Mouse (Mus musculus) heart, embryonic 11.5 days (tissue): ENCODE measurements at regions not wholly inside any gene's neighbourhood (a gene's known extent, or its start where the extent isn't known, plus 50 kb on each side); places are given as distances from the start of the nearest gene placed in this dataset.

Experiments used
- ATAC-seq: fragments of 200-750 bp; cut with Nextera tagmentation; replicated peaks from 2 replicates; pipeline ENCODE4 v1.8.0; 2017; ENCODE audit warnings: moderate library complexity; ENCODE audit not compliant: insufficient number of reproducible peaks, low FRiP score, low TSS enrichment
- H3K27ac ChIP-seq: fragments of 300-500 bp; sonication (generic); 2 replicates; pipeline ENCODE4 v1.5.1; 2014; ENCODE audit warnings: mild to moderate bottlenecking, low read depth, low read length
- H3K27me3 ChIP-seq: fragments of 300-500 bp; sonication (generic); 2 replicates; pipeline ENCODE4 v1.6.1; 2014; ENCODE audit warnings: mild to moderate bottlenecking, low read length, mixed read lengths; ENCODE audit not compliant: control insufficient read depth, insufficient read depth
- H3K36me3 ChIP-seq: fragments of 300-500 bp; sonication (generic); 2 replicates; pipeline ENCODE4 v1.6.1; 2014; ENCODE audit warnings: mild to moderate bottlenecking, low read length, moderate library complexity, mixed read lengths; ENCODE audit not compliant: control insufficient read depth, insufficient read depth
- H3K4me1 ChIP-seq: fragments of 300-500 bp; sonication (generic); 2 replicates; pipeline ENCODE4 v1.6.1; 2014; ENCODE audit warnings: low read length; ENCODE audit not compliant: control insufficient read depth, insufficient read depth
- H3K4me2 ChIP-seq: fragments of 300-500 bp; sonication (generic); 2 replicates; pipeline ENCODE4 v1.6.1; 2014; ENCODE audit warnings: mild to moderate bottlenecking, moderate library complexity
- H3K4me3 ChIP-seq: fragments of 300-500 bp; sonication (generic); 2 replicates; pipeline ENCODE4 v1.5.1; 2014; ENCODE audit warnings: low read depth, low read length
- H3K9ac ChIP-seq: fragments of 300-500 bp; sonication (generic); 2 replicates; pipeline ENCODE4 v1.6.1; 2014; ENCODE audit warnings: mild to moderate bottlenecking, low read depth, low read length, moderate library complexity
- H3K9me3 ChIP-seq: fragments of 300-500 bp; sonication (generic); replicated peaks from 2 replicates; pipeline ENCODE4 v1.6.1; 2016; ENCODE audit warnings: low read length; ENCODE audit not compliant: control insufficient read depth
- WGBS: fragments of 180-500 bp; shearing (Covaris S2); extraction: QIAGEN DNeasy Blood & Tissue Kit; methylation state at CpG from one replicate; pipeline ENCODE4 v1.1.7; 2014; ENCODE audit not compliant: insufficient replicate concordance; 5-methylcytosine and 5-hydroxymethylcytosine counted together

- H3K4me3 ChIP-seq, result no peak overlapping the region
- H3K27ac ChIP-seq, result no peak overlapping the region
- no peaks in the 10 kb centered on the region for H3K27me3 ChIP-seq
- 83% methylated on average over 5 of the region's 5 CpGs for WGBS
- no peaks in the 10 kb centered on the region for H3K4me1 ChIP-seq
- H3K36me3 ChIP-seq, result no peaks in the 10 kb centered on the region
- H3K9me3 ChIP-seq, result no peaks in the 10 kb centered on the region
- no peak for ATAC-seq
- H3K9ac ChIP-seq, result no peak overlapping the region
- no peak overlapping the region for H3K4me2 ChIP-seq
These were observed 82.7 kb upstream of the Trpm1 start for GRCm38 (mm10) chr7:64070930-64071329.

- WGBS, result 80% methylated on average over 23 of the region's 23 CpGs
- Histone ChIP-seq H3K27me3 (no peaks in the 10 kb centered on the region), H3K4me1 (no peaks in the 10 kb centered on the region), H3K9me3 (no peaks in the 10 kb centered on the region), H3K27ac (no peak overlapping the region), H3K36me3 (no peaks in the 10 kb centered on the region), H3K4me2 (no peak overlapping the region), H3K4me3 (no peak overlapping the region), H3K9ac (no peak overlapping the region)
- ATAC-seq, result no peak
These were observed 87.9 kb upstream of the Trpm1 start for GRCm38 (mm10) chr7:64065529-64066247.

- Histone ChIP-seq H3K9ac (no peak overlapping the region), H3K27ac (no peak overlapping the region), H3K9me3 (no peaks in the 10 kb centered on the region), H3K36me3 (no peaks in the 10 kb centered on the region), H3K4me2 (no peak overlapping the region), H3K4me1 (no peaks in the 10 kb centered on the region), H3K27me3 (no peaks in the 10 kb centered on the region), H3K4me3 (no peak overlapping the region)
- 67% methylated on average over 7 of the region's 7 CpGs for WGBS
- peak; percentile 57; the same call in 1 of the 2 replicates for ATAC-seq
These were observed 89.0 kb upstream of the Trpm1 start for GRCm38 (mm10) chr7:64064460-64065241.

DNA sequence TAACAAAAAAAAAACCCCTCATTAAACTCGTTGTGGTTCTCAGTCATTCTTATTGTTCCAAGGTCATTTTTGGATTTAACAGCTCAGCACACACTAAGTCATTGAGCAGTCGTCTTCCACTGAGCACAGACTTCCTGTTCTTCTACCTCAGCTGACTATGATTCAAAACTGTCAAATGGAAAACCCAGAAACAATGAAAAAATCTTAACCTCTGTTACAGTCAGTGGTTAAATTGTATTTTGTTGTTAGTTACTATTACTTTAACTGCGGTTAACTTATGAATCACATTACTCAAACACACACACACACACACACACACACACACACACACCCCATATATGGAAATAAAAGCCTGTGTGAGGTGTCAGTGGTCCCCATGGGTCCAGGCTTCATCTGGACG is 92.5 kb upstream of the Trpm1 start:
- no peaks in the 10 kb centered on the region for H3K36me3 ChIP-seq
- peaks cover 8% of the 10 kb centered on the region for H3K4me1 ChIP-seq
- 71% methylated on average over 4 of the region's 4 CpGs for WGBS

GRCm38 (mm10) chr7:64060582-64060981 is 93.1 kb upstream of the Trpm1 start:
- whole genome bisulfite sequencing, result 92% methylated on average over 1 of the region's 1 CpGs
- Histone ChIP-seq H3K9ac (no peak overlapping the region), H3K27ac (no peak overlapping the region), H3K4me3 (no peak overlapping the region), H3K4me2 (no peak overlapping the region), H3K4me1 (peaks cover 8% of the 10 kb centered on the region), H3K9me3 (no peaks in the 10 kb centered on the region), H3K36me3 (no peaks in the 10 kb centered on the region), H3K27me3 (no peaks in the 10 kb centered on the region)
- ATAC-seq, result no peak

More for the DNA sequence above, 92.5 kb upstream of the Trpm1 start:
- no peak for ATAC-seq
- no peak overlapping the region for H3K4me2 ChIP-seq
- no peak overlapping the region for H3K27ac ChIP-seq
- no peaks in the 10 kb centered on the region for H3K27me3 ChIP-seq
- H3K9me3 ChIP-seq, result no peaks in the 10 kb centered on the region
- no peak overlapping the region for H3K4me3 ChIP-seq
- H3K9ac ChIP-seq, result no peak overlapping the region

DNA sequence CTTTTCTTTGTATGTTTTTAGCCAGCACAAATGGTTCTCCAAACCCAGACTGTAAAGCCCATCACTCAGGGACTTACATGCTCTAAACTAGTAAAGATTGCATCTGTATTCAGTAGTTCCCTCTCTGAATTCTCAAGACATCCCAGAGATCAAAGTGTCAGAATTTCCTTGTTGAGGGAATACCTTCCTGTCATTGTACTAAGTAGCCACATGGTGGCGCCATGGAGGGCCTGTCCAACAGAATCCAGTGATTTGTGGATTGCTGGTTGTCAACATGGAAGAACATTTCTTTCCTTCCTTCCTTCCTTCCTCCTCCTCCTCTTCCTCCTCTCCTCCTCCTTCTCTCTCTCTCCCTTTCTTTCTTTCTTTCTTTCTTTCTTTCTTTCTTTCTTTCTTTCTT is 93.6 kb upstream of the Trpm1 start:
- Histone ChIP-seq H3K9me3 (no peaks in the 10 kb centered on the region), H3K4me3 (no peak overlapping the region), H3K27ac (no peak overlapping the region), H3K27me3 (no peaks in the 10 kb centered on the region), H3K4me2 (no peak overlapping the region), H3K9ac (no peak overlapping the region), H3K36me3 (no peaks in the 10 kb centered on the region), H3K4me1 (peaks cover 8% of the 10 kb centered on the region)
- ATAC-seq, result no peak
- 0% methylated on average over 1 of the region's 1 CpGs for WGBS

GRCm38 (mm10) chr7:64058282-64058872 is 95.3 kb upstream of the Trpm1 start:
- H3K36me3 ChIP-seq, result no peaks in the 10 kb centered on the region
- H3K4me1 ChIP-seq, result peaks cover 8% of the 10 kb centered on the region
- WGBS, result 15% methylated on average over 4 of the region's 4 CpGs
- H3K27ac ChIP-seq, result peak overlapping the region; percentile 91
- H3K4me2 ChIP-seq, result no peak overlapping the region; the same call in 1 of the 2 replicates
- ATAC-seq, result peak; percentile 60
- peak overlapping the region; percentile 48; the same call in 1 of the 2 replicates for H3K9ac ChIP-seq
- H3K4me3 ChIP-seq, result no peak overlapping the region
- no peaks in the 10 kb centered on the region for H3K9me3 ChIP-seq
- no peaks in the 10 kb centered on the region for H3K27me3 ChIP-seq

DNA sequence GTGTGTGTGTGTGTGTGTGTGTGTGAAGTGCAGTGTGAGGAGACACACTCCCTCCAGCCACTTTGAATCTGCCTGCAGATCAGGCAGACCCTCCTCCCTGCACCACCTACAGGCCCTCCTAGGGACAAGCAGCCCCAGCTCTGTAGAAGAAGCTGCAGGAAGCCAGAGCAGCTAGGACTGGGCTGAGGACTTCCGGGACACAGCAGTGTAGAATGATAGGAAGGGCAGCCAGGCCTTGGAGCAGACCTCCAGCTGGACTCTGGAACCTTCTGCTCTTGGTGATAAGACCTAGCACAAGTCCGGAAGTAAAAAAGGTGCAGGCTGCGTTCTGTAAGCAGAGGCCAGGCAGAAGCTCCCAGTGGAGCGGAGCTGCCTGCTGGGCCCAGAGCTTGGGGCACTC is 95.8 kb upstream of the Trpm1 start:
- H3K9ac ChIP-seq, result peak overlapping the region; percentile 48; the same call in 1 of the 2 replicates
- H3K4me1 ChIP-seq, result peaks cover 8% of the 10 kb centered on the region
- H3K4me3 ChIP-seq, result no peak overlapping the region
- peak overlapping the region; percentile 91 for H3K27ac ChIP-seq
- H3K9me3 ChIP-seq, result no peaks in the 10 kb centered on the region
- peak; percentile 92 for ATAC-seq
- no peaks in the 10 kb centered on the region for H3K36me3 ChIP-seq
- no peak overlapping the region for H3K4me2 ChIP-seq
- WGBS, result 21% methylated on average over 4 of the region's 4 CpGs
- H3K27me3 ChIP-seq, result no peaks in the 10 kb centered on the region
